Mouse (Mus musculus) bone marrow, adult 2 months (tissue): Measurements from ENCODE around the gene Ddr1. TPM values are rescaled to one million over a fixed set of nuclear protein-coding genes. Genes with fewer than 3 reads are reported as not detected.

Experiments
- H3K27ac ChIP-seq: fragments of 200-500 bp; 2 replicates; pipeline ENCODE4 v1.5.1; 2012; ENCODE audit warnings: low read depth, mild to moderate bottlenecking, control low read depth, inconsistent platforms, low read length; ENCODE audit not compliant: control insufficient read depth, poor library complexity, insufficient read depth
- H3K4me1 ChIP-seq: fragments of 200-500 bp; 2 replicates; pipeline ENCODE4 v1.6.1; 2011; ENCODE audit warnings: low read length; ENCODE audit not compliant: control insufficient read depth, insufficient read depth
- H3K4me3 ChIP-seq: fragments of 200-500 bp; replicated peaks from 2 replicates; pipeline ENCODE3; 2011; ENCODE audit warnings: mild to moderate bottlenecking, low read depth, low read length, control low read depth; ENCODE audit not compliant: control insufficient read depth
- CTCF ChIP-seq: fragments of 200-500 bp; IDR thresholded peaks from 2 replicates; pipeline ENCODE4 v1.5.1; 2011; ENCODE audit warnings: low read length, control low read depth; ENCODE audit not compliant: control insufficient read depth, insufficient read depth
- POLR2A ChIP-seq: fragments of 200-500 bp; IDR thresholded peaks from 2 replicates; pipeline ENCODE4 v1.6.1; 2011; ENCODE audit warnings: low read depth, mild to moderate bottlenecking, control low read depth, low read length, borderline replicate concordance; ENCODE audit not compliant: control insufficient read depth
- WGBS: fragments of 180-500 bp; shearing (Covaris S2); methylation state at CpG from one replicate; pipeline ENCODE4 v1.1.7; 2018; 5-methylcytosine and 5-hydroxymethylcytosine counted together
- polyA plus RNA-seq: library from polyadenylated mRNA; stranded (reverse); fragments of >200 nt; gene quantifications from 2 replicates; pipeline ENCODE4 v1.2.4, GENCODE M21; 2011; ENCODE audit warnings: low replicate concordance; ENCODE audit not compliant: missing spikeins, insufficient read depth, insufficient read length

Gene Ddr1
- polyA plus RNA-seq, 1 experiment, result 6.0 TPM

GRCm38 (mm10) chr17:35692368-35692767 lies 12.1 kb downstream of the Ddr1 start:
- 8% methylated on average over 4 of the region's 4 CpGs for WGBS
- TF ChIP-seq CTCF (no peak), POLR2A (no peak)
- Histone ChIP-seq H3K27ac (no peak overlapping the region), H3K4me1 (no peaks in the 10 kb centered on the region; the same call in 1 of the 2 replicates), H3K4me3 (no peak overlapping the region)

GRCm38 (mm10) chr17:35691811-35692210 lies 12.6 kb downstream of the Ddr1 start:
- no peak for TF ChIP-seq POLR2A
- no peak for TF ChIP-seq CTCF
- WGBS, result 71% methylated on average over 4 of the region's 4 CpGs
- no peak overlapping the region for H3K4me3 ChIP-seq
- H3K4me1 ChIP-seq, result no peaks in the 10 kb centered on the region; the same call in 1 of the 2 replicates
- no peak overlapping the region for H3K27ac ChIP-seq

- TF ChIP-seq POLR2A, result no peak
- TF ChIP-seq CTCF, result no peak
- Histone ChIP-seq H3K27ac (no peak overlapping the region), H3K4me3 (no peak overlapping the region), H3K4me1 (no peaks in the 10 kb centered on the region; the same call in 1 of the 2 replicates)
- 83% methylated on average over 18 of the region's 18 CpGs for WGBS
Measured at GRCm38 (mm10) chr17:35689936-35690645, 14.3 kb downstream of the Ddr1 start.

- no peak for TF ChIP-seq CTCF
- TF ChIP-seq POLR2A, result no peak
- 68% methylated on average over 25 of the region's 25 CpGs for WGBS
- H3K4me3 ChIP-seq, result no peak overlapping the region
- no peak overlapping the region for H3K27ac ChIP-seq
- H3K4me1 ChIP-seq, result no peaks in the 10 kb centered on the region; the same call in 1 of the 2 replicates
Measured at GRCm38 (mm10) chr17:35688347-35689175, 15.9 kb downstream of the Ddr1 start.

- WGBS, result 68% methylated on average over 9 of the region's 9 CpGs
- no peaks in the 10 kb centered on the region; the same call in 1 of the 2 replicates for H3K4me1 ChIP-seq
- H3K4me3 ChIP-seq, result no peak overlapping the region
- H3K27ac ChIP-seq, result no peak overlapping the region
- TF ChIP-seq POLR2A, result no peak
- no peak for TF ChIP-seq CTCF
Measured at GRCm38 (mm10) chr17:35685061-35685460, 19.4 kb downstream of the Ddr1 start.

- Histone ChIP-seq H3K27ac (no peak overlapping the region), H3K4me1 (no peaks in the 10 kb centered on the region), H3K4me3 (no peak overlapping the region)
- no peak for TF ChIP-seq CTCF
- TF ChIP-seq POLR2A, result no peak
- 80% methylated on average over 13 of the region's 13 CpGs for WGBS
Measured at GRCm38 (mm10) chr17:35681986-35682385, 22.4 kb downstream of the Ddr1 start.

GRCm38 (mm10) chr17:35680591-35680990 lies 23.8 kb downstream of the Ddr1 start:
- WGBS, result 72% methylated on average over 6 of the region's 6 CpGs
- H3K4me3 ChIP-seq, result no peak overlapping the region

GRCm38 (mm10) chr17:35673416-35674035 lies 30.9 kb downstream of the Ddr1 start, which contains the start of gene Gtf2h4:
Gene Gtf2h4, minus strand, starts transcription at chr17:35673739.
- no peak for TF ChIP-seq CTCF
- 2% methylated on average over 23 of the region's 23 CpGs for WGBS
- Histone ChIP-seq H3K27ac (no peak within 1 kb of the TSS), H3K4me3 (peak within 1 kb of the TSS; percentile 64), H3K4me1 (no peaks in the 10 kb centered on the region)

More at GRCm38 (mm10) chr17:35680591-35680990, 23.8 kb downstream of the Ddr1 start:
- TF ChIP-seq POLR2A, result no peak
- TF ChIP-seq CTCF, result no peak
- H3K27ac ChIP-seq, result no peak overlapping the region
- no peaks in the 10 kb centered on the region for H3K4me1 ChIP-seq
